ENCODE assay signal across 10 mouse cellular contexts in the genomic region with DNA sequence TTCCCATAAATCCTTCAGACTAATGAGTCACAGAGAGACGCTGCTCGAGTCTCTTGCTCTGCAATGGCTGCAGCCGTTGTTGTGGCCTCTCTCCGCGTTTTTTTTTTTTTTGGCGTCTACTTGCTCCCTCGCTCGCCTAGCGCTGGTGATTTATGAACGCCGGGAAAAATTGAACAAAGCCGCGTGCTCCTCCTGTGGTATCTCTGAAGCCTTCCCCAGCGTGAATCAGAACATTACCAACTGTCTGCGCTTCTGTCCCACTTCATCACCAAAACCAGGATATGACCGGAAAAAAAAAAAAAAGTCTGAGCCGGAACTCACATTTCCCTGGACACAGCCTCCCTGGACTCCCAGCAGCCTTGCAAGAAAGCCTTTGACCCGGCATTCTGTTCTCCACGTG. TPM values are rescaled to one million over a fixed set of nuclear protein-coding genes. Genes with fewer than 3 reads are reported as not detected.
A peak's percentile ranks its signal among the peaks of the same experiment; 100 is the strongest.
DNase-seq lines count a peak whose midpoint lies in the region; ATAC-seq lines count a peak whose summit lies in the region.
"Had no signal": no experiment of that assay in that cellular context is flagged by ENCODE, and none has a peak within 500 bp of the region (broad histone marks: within the 10 kb centered on the region; RNA-seq: fewer than 3 reads in every experiment).

No protein-coding gene starts in this region.

- peaks cover 4% of the 10 kb centered on the region; the same call in 1 of the 2 replicates for H3K4me1 ChIP-seq in heart, embryonic 10.5 days
- no peaks in the 10 kb centered on the region; the same call in 1 of the 2 replicates for H3K4me1 ChIP-seq in hindbrain, embryonic 10.5 days (replicated peaks)
- H3K4me1 ChIP-seq in neural tube, embryonic 13.5 days (replicated peaks) = peaks cover 100% of the 10 kb centered on the region
- H3K4me1 ChIP-seq: midbrain, embryonic 10.5 days had no signal

- ATAC-seq in neural tube, embryonic 13.5 days (ENCODE audit: low read depth) = no peak

- no peak overlapping the region for H3K27ac ChIP-seq in heart, embryonic 10.5 days
- no peak overlapping the region for H3K27ac ChIP-seq in hindbrain, embryonic 10.5 days
- H3K27ac ChIP-seq in neural tube, embryonic 13.5 days (replicated peaks) = peak overlapping the region; percentile 82
- H3K27ac ChIP-seq: midbrain, embryonic 10.5 days had no signal

- H3K4me3 ChIP-seq in heart, embryonic 10.5 days = peak overlapping the region; percentile 15; the same call in 1 of the 2 replicates
- H3K4me3 ChIP-seq in hindbrain, embryonic 10.5 days = 0 out of 2 replicates have a peak overlapping the region, but pooled peaks have one; percentile 20
- peak overlapping the region; percentile 18 for H3K4me3 ChIP-seq in neural tube, embryonic 13.5 days
- H3K4me3 ChIP-seq: midbrain, embryonic 10.5 days had no signal

- H3K4me2 ChIP-seq in neural tube, embryonic 13.5 days = peak overlapping the region; percentile 48

- 2% methylated on average over 19 of the region's 19 CpGs for WGBS in heart, embryonic 10.5 days
- 2% methylated on average over 19 of the region's 19 CpGs for WGBS in hindbrain, embryonic 10.5 days
- under 1% methylated on average over 19 of the region's 19 CpGs for WGBS in neural tube, embryonic 13.5 days

- intact Hi-C loops in heart, postnatal 36 days (cut with DNase I) = no loop called here

- no peaks in the 10 kb centered on the region for H3K9me3 ChIP-seq in heart, embryonic 10.5 days
- H3K9me3 ChIP-seq in hindbrain, embryonic 10.5 days = no peaks in the 10 kb centered on the region
- no peaks in the 10 kb centered on the region for H3K9me3 ChIP-seq in neural tube, embryonic 13.5 days
- H3K9me3 ChIP-seq: midbrain, embryonic 10.5 days had no signal

- H3K36me3 ChIP-seq in heart, embryonic 10.5 days = no peaks in the 10 kb centered on the region
- no peaks in the 10 kb centered on the region for H3K36me3 ChIP-seq in hindbrain, embryonic 10.5 days
- H3K36me3 ChIP-seq in neural tube, embryonic 13.5 days = peaks cover 20% of the 10 kb centered on the region
- H3K36me3 ChIP-seq: midbrain, embryonic 10.5 days had no signal

- no peak for DNase-seq in heart, embryonic 10.5 days (ENCODE audit: low spot score)
- no peak for DNase-seq in heart, postnatal 36 days
- no peak for DNase-seq in hindbrain, embryonic 10.5 days (ENCODE audit: low spot score)
- DNase-seq in kidney, postnatal 14 days = peak; percentile 64
- DNase-seq in left cerebral cortex, adult 11 months (ENCODE audit: low spot score) = no peak
- DNase-seq in thymus, postnatal 25 days = no peak
- no peak for DNase-seq in spleen, postnatal 36 days (ENCODE audit: low spot score in 2 of 2)
- DNase-seq: gastrocnemius, postnatal 10 days had no signal

- H3K9ac ChIP-seq in neural tube, embryonic 13.5 days = peak overlapping the region; percentile 60

- peaks cover 100% of the 10 kb centered on the region for H3K27me3 ChIP-seq in heart, embryonic 10.5 days (ENCODE audit: insufficient read depth, poor library complexity, severe bottlenecking)
- H3K27me3 ChIP-seq in hindbrain, embryonic 10.5 days (ENCODE audit: insufficient read depth, poor library complexity, severe bottlenecking) = peaks cover 100% of the 10 kb centered on the region
- no peaks in the 10 kb centered on the region for H3K27me3 ChIP-seq in neural tube, embryonic 13.5 days

RNA-seq across cellular contexts. Expression of a gene that starts 6.3 kb away (rescaled TPM):
- 0.17 and 1.4 TPM in 2 replicates for polyA plus RNA-seq in heart, embryonic 10.5 days (2016; fragmentation: Nextera tagmentation; extraction: Ambion mirVana)
- under 1 TPM; 0.43 to 0.67 TPM for total RNA-seq in heart, postnatal 36 days (2021)
- 0.14 and 4.3 TPM in 2 replicates for polyA plus RNA-seq in hindbrain, embryonic 10.5 days (2016; fragmentation: Nextera tagmentation; extraction: Ambion mirVana)
- 5.7 and 5.8 TPM in 2 replicates for polyA plus RNA-seq in neural tube, embryonic 13.5 days (2015; fragmentation: Nextera tagmentation; extraction: Ambion mirVana)
- polyA plus RNA-seq: midbrain, embryonic 10.5 days had no signal

RNA-seq across cellular contexts. Expression of a gene that starts 7.9 kb away (rescaled TPM):
- 0.07 and 1.5 TPM in 2 replicates for polyA plus RNA-seq in heart, embryonic 10.5 days (2016; fragmentation: Nextera tagmentation; extraction: Ambion mirVana)
- under 1 TPM in 1 of 2 experiments, not detected in 1; 0.08 TPM for total RNA-seq in heart, postnatal 36 days (2021)
- 0.90 and 3.6 TPM in 2 replicates for polyA plus RNA-seq in hindbrain, embryonic 10.5 days (2016; fragmentation: Nextera tagmentation; extraction: Ambion mirVana)
- polyA plus RNA-seq in neural tube, embryonic 13.5 days (2015; fragmentation: Nextera tagmentation; extraction: Ambion mirVana) = 3.5 and 4.1 TPM in 2 replicates
- polyA plus RNA-seq: midbrain, embryonic 10.5 days had no signal

RNA-seq across cellular contexts. Expression of a gene that starts 19.2 kb away (rescaled TPM):
- polyA plus RNA-seq in heart, embryonic 10.5 days (2016; fragmentation: Nextera tagmentation; extraction: Ambion mirVana) = 0.58 and 6.0 TPM in 2 replicates
- total RNA-seq in heart, postnatal 36 days (2021) = under 1 TPM; 0.62 to 0.72 TPM
- polyA plus RNA-seq in hindbrain, embryonic 10.5 days (2016; fragmentation: Nextera tagmentation; extraction: Ambion mirVana) = 1.8 TPM in 1 of 2 replicates, not detected in the other
- 44.7 and 66.8 TPM in 2 replicates for polyA plus RNA-seq in neural tube, embryonic 13.5 days (2015; fragmentation: Nextera tagmentation; extraction: Ambion mirVana)
- polyA plus RNA-seq: midbrain, embryonic 10.5 days had no signal

RNA-seq across cellular contexts. Expression of a gene that starts 20.6 kb away (rescaled TPM):
- polyA plus RNA-seq in heart, embryonic 10.5 days (2016; fragmentation: Nextera tagmentation; extraction: Ambion mirVana) = 4.3 and 10.3 TPM in 2 replicates
- total RNA-seq in heart, postnatal 36 days (2021) = under 1 TPM in 1 of 2 experiments, not detected in 1; 0.62 TPM
- 31.4 and 56.9 TPM in 2 replicates for polyA plus RNA-seq in hindbrain, embryonic 10.5 days (2016; fragmentation: Nextera tagmentation; extraction: Ambion mirVana)
- 11.9 and 13.7 TPM in 2 replicates for polyA plus RNA-seq in neural tube, embryonic 13.5 days (2015; fragmentation: Nextera tagmentation; extraction: Ambion mirVana)

RNA-seq across cellular contexts. Expression of a gene that starts 23.3 kb away (rescaled TPM):
- polyA plus RNA-seq in heart, embryonic 10.5 days (2016; fragmentation: Nextera tagmentation; extraction: Ambion mirVana) = 0.30 TPM in 1 of 2 replicates, not detected in the other
- total RNA-seq in heart, postnatal 36 days (2021) = not detected
- not detected in 2 replicates for polyA plus RNA-seq in hindbrain, embryonic 10.5 days (2016; fragmentation: Nextera tagmentation; extraction: Ambion mirVana)
- 20.3 and 25.8 TPM in 2 replicates for polyA plus RNA-seq in neural tube, embryonic 13.5 days (2015; fragmentation: Nextera tagmentation; extraction: Ambion mirVana)
- polyA plus RNA-seq: midbrain, embryonic 10.5 days had no signal
